Mouse (Mus musculus): ENCODE data around the gene Cep112. TPM values are rescaled to one million over a fixed set of nuclear protein-coding genes. Genes with fewer than 3 reads are reported as not detected.
A peak's percentile ranks its signal among the peaks of the same experiment; 100 is the strongest.

Gene Cep112
- polyA plus RNA-seq, 1 experiment from 2014 or later = 22.4 TPM

GRCm38 (mm10) chr11:108558544-108558943, 133.6 kb downstream of the Cep112 start:
- Histone ChIP-seq H3K27me3 (no peaks in the 10 kb centered on the region), H3K4me2 (no peak overlapping the region), H3K9ac (no peak overlapping the region), H3K4me3 (replicated peaks) (no peak overlapping the region), H3K36me3 (replicated peaks) (no peaks in the 10 kb centered on the region), H3K9me3 (no peaks in the 10 kb centered on the region), H3K27ac (peak overlapping the region; percentile 36), H3K4me1 (peaks cover 7% of the 10 kb centered on the region; the same call in 1 of the 2 replicates)
- no peak for ATAC-seq (ENCODE audit: low FRiP score)
- 64% methylated on average over 4 of the region's 4 CpGs for WGBS

- Histone ChIP-seq H3K4me2 (no peak overlapping the region), H3K27ac (no peak overlapping the region), H3K4me3 (replicated peaks) (no peak overlapping the region), H3K9me3 (no peaks in the 10 kb centered on the region), H3K9ac (no peak overlapping the region), H3K27me3 (no peaks in the 10 kb centered on the region), H3K36me3 (replicated peaks) (no peaks in the 10 kb centered on the region), H3K4me1 (peaks cover 7% of the 10 kb centered on the region; the same call in 1 of the 2 replicates)
- no peak for ATAC-seq (ENCODE audit: low FRiP score)
These were observed 134.5 kb downstream of the Cep112 start for GRCm38 (mm10) chr11:108559506-108559905.

DNA sequence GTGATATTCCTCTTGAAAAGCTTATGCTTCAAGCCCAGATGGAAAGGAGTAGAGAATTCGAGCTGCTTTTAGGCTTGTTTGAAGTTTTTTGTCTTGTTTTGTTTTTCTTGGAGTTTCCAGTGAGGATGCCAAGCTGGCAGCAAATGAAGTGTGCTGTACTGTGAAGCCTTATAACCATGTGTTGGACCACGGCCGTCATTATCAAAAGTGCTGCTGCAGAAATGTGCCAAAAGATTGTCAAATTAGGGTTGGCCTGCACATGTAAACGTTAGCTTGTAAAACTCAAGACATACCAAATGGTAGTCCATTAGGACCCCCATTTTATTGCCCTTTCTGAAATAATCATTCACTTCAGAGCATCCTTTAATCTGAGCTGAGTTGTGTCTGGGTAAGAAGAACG, 137.1 kb downstream of the Cep112 start:
- Histone ChIP-seq H3K27me3 (no peaks in the 10 kb centered on the region), H3K9ac (no peak overlapping the region), H3K4me3 (replicated peaks) (no peak overlapping the region), H3K4me1 (peaks cover 7% of the 10 kb centered on the region; the same call in 1 of the 2 replicates), H3K9me3 (no peaks in the 10 kb centered on the region), H3K4me2 (no peak overlapping the region), H3K36me3 (replicated peaks) (no peaks in the 10 kb centered on the region), H3K27ac (0 out of 2 replicates have a peak overlapping the region, but pooled peaks have one; percentile 2)
- WGBS = 59% methylated on average over 5 of the region's 5 CpGs
- no peak for ATAC-seq (ENCODE audit: low FRiP score)

- Histone ChIP-seq H3K9ac (no peak overlapping the region), H3K27ac (no peak overlapping the region), H3K4me3 (replicated peaks) (no peak overlapping the region), H3K4me2 (no peak overlapping the region), H3K9me3 (no peaks in the 10 kb centered on the region), H3K36me3 (replicated peaks) (0 out of 2 replicates have a peak, but pooled peaks cover 2% of the 10 kb centered on the region), H3K4me1 (peaks cover 10% of the 10 kb centered on the region; the same call in 1 of the 2 replicates), H3K27me3 (no peaks in the 10 kb centered on the region)
- WGBS = 62% methylated on average over 7 of the region's 7 CpGs
- no peak for ATAC-seq (ENCODE audit: low FRiP score)
These were observed 161.7 kb downstream of the Cep112 start for GRCm38 (mm10) chr11:108586551-108587184.

DNA sequence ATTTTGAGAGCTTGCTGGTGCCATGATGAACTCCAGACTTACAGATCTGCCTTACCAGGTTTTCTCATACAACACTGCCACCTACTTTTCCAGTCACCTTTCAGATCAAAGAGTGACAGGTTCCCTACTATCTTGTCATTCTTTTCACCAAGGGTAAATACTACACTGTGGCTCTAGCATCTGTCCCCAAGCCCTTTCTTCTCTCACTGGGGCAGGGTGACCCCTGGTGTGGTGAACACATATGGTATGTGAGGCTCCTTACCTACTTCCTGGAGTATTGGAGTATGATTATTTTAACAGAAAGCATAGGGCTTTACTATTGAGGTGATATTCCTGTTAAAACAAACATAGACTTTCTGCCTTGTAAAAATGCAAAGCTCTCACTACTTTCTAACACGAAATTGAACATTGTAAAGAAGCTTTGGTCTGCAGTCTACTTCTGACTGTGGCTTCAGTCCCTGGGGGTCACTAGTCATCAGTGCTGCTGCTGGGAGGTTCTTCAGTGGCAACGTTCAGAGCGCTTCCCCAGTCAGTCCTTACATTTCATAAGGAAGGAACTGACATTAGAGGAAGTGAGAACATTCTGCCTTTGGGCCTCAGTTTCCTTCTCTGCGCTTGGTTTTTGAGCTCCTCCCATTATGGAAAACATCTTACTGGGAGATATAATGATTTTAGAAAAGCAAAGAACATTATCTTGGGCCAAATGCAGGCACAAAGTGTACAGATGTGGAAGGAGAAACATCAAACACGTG, 168.4 kb downstream of the Cep112 start:
- Histone ChIP-seq H3K4me2 (no peak overlapping the region), H3K36me3 (replicated peaks) (0 out of 2 replicates have a peak, but pooled peaks cover 2% of the 10 kb centered on the region), H3K27me3 (no peaks in the 10 kb centered on the region), H3K9ac (no peak overlapping the region), H3K4me3 (replicated peaks) (no peak overlapping the region), H3K4me1 (peaks cover 1% of the 10 kb centered on the region; the same call in 1 of the 2 replicates), H3K27ac (no peak overlapping the region), H3K9me3 (no peaks in the 10 kb centered on the region)
- 80% methylated on average over 5 of the region's 5 CpGs for WGBS
- ATAC-seq (ENCODE audit: low FRiP score) = no peak

DNA sequence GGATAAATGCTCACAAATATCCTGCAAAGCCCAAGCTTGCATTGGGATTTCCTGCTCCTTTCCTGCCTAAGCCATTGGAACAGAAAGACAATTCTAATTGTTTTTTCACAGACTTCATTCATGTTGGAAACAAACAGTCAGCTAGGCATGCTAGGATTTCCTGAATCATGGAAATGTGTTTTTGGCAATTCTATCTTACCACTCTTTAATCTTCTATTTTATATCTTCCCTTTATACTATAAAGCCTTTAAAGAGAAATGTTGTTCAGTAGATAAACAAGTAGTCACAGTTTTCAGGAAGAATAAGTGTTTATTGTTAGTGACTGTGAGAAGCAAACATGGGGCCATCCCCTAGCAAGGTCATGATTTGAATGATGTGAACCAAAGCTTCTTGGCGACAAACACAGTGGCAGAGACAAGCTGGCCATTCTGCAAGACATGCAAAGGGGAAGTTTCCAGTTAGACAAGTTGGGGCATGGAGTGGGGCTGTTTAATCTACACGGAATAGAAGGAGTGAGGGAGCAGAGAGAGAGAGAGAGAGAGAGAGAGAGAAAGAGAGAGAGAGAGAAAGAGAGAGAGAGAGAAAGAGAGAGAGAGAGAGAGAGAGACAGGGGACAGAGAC, 169.1 kb downstream of the Cep112 start:
- no peaks in the 10 kb centered on the region for H3K27me3 ChIP-seq
- no peaks in the 10 kb centered on the region for H3K4me1 ChIP-seq
- 0 out of 2 replicates have a peak, but pooled peaks cover 2% of the 10 kb centered on the region for H3K36me3 ChIP-seq (replicated peaks)
- no peak overlapping the region for H3K27ac ChIP-seq
- no peak overlapping the region for H3K4me2 ChIP-seq
- ATAC-seq (ENCODE audit: low FRiP score) = no peak
- H3K9me3 ChIP-seq = no peaks in the 10 kb centered on the region
- WGBS = 76% methylated on average over 2 of the region's 2 CpGs
- no peak overlapping the region for H3K4me3 ChIP-seq (replicated peaks)
- H3K9ac ChIP-seq = no peak overlapping the region

DNA sequence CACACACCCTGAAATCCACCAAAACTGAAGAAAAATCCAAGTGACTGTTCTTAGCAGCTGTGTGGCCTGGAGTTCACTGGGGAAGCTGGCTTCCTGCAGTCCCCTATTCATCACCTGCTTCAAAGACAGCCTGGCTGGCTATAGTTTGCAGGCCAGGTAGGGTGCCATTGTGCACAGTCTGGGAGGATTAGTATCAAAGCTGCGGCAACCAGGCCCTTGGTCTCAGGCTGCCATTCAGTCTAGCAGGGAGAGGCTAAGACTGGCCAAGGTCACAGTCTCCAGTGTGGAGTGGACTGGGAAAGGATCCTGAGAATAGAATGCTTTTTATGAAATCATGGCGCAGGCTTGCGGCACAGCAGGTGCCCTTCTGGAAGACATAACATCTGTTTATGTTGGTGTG, 180.3 kb downstream of the Cep112 start:
- H3K4me3 ChIP-seq (replicated peaks) = no peak overlapping the region
- no peaks in the 10 kb centered on the region for H3K27me3 ChIP-seq
- WGBS = 25% methylated on average over 3 of the region's 3 CpGs
- no peaks in the 10 kb centered on the region for H3K9me3 ChIP-seq
- H3K4me2 ChIP-seq = peak overlapping the region; percentile 19; the same call in 1 of the 2 replicates
- peak; percentile 87 for ATAC-seq (ENCODE audit: low FRiP score)
- peaks cover 4% of the 10 kb centered on the region; the same call in 1 of the 2 replicates for H3K4me1 ChIP-seq
- no peaks in the 10 kb centered on the region for H3K36me3 ChIP-seq (replicated peaks)
- H3K27ac ChIP-seq = peak overlapping the region; percentile 70
- H3K9ac ChIP-seq = no peak overlapping the region

- H3K27ac ChIP-seq = peak overlapping the region; percentile 61
- peaks cover 4% of the 10 kb centered on the region; the same call in 1 of the 2 replicates for H3K4me1 ChIP-seq
- ATAC-seq (ENCODE audit: low FRiP score) = no peak
- no peaks in the 10 kb centered on the region for H3K36me3 ChIP-seq (replicated peaks)
- peak overlapping the region; percentile 19 for H3K4me3 ChIP-seq (replicated peaks)
- no peaks in the 10 kb centered on the region for H3K9me3 ChIP-seq
- WGBS = 76% methylated on average over 11 of the region's 11 CpGs
- H3K9ac ChIP-seq = no peak overlapping the region
- no peak overlapping the region for H3K4me2 ChIP-seq
- H3K27me3 ChIP-seq = no peaks in the 10 kb centered on the region
These were observed 181.0 kb downstream of the Cep112 start for GRCm38 (mm10) chr11:108606036-108606435.

- Histone ChIP-seq H3K4me2 (no peak overlapping the region), H3K9ac (no peak overlapping the region), H3K27ac (peak overlapping the region; percentile 61; the same call in 1 of the 2 replicates)
These were observed 181.8 kb downstream of the Cep112 start for GRCm38 (mm10) chr11:108606836-108607235.

DNA sequence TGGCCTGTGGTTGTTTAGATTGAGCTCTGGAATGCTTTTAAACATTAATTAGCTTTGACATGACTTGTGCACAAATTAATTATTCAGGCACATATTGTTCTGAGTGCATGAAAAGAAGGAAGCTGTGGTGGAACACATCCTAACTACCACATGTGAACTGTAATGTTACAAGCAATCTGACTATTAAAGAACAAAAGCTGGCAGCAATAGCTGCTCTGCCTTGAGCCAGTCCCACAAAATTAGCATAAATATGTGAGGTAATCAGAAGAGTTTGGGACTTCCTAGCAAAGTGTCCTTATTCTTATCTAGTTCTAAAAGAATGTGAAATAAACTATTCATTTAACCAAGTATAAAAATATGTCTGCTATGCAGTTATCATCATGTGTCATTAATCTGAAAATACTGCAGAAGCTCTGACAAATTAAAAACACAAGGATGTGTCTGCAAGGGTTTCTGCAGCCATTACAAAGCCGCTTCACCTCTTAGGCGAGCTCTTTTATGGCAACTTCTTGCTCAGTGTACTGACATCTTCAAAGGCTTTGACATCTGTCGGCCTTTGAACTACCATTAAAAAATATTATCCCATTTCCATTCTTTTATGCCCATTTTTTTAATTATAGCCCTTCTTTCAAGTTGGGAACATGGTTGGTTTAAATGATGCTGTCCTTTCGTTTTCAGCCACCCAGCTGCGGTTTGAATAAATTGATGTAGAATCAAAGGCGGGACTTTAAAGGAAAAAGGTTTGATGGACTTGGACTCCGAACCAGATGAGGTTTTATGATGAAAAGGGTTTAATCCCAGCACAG, 195.8 kb downstream of the Cep112 start:
- Histone ChIP-seq H3K4me1 (peaks cover 18% of the 10 kb centered on the region), H3K9me3 (no peaks in the 10 kb centered on the region), H3K27me3 (no peaks in the 10 kb centered on the region), H3K4me2 (no peak overlapping the region), H3K4me3 (replicated peaks) (no peak overlapping the region), H3K9ac (no peak overlapping the region), H3K36me3 (replicated peaks) (no peaks in the 10 kb centered on the region), H3K27ac (peak overlapping the region; percentile 71)
- peak; percentile 60 for ATAC-seq (ENCODE audit: low FRiP score)
- whole genome bisulfite sequencing = 61% methylated on average over 7 of the region's 7 CpGs

More at GRCm38 (mm10) chr11:108606836-108607235, 181.8 kb downstream of the Cep112 start:
- peaks cover 4% of the 10 kb centered on the region; the same call in 1 of the 2 replicates for H3K4me1 ChIP-seq
- no peaks in the 10 kb centered on the region for H3K9me3 ChIP-seq
- H3K27me3 ChIP-seq = no peaks in the 10 kb centered on the region
- H3K4me3 ChIP-seq (replicated peaks) = peak overlapping the region; percentile 19
- no peak for ATAC-seq (ENCODE audit: low FRiP score)
- no peaks in the 10 kb centered on the region for H3K36me3 ChIP-seq (replicated peaks)

- no peaks in the 10 kb centered on the region for H3K36me3 ChIP-seq (replicated peaks)
- WGBS = 54% methylated on average over 9 of the region's 9 CpGs
- ATAC-seq (ENCODE audit: low FRiP score) = no peak
- peak overlapping the region; percentile 71 for H3K27ac ChIP-seq
- no peaks in the 10 kb centered on the region for H3K9me3 ChIP-seq
- H3K4me2 ChIP-seq = no peak overlapping the region
- no peak overlapping the region for H3K9ac ChIP-seq
- no peaks in the 10 kb centered on the region for H3K27me3 ChIP-seq
- H3K4me3 ChIP-seq (replicated peaks) = no peak overlapping the region
- H3K4me1 ChIP-seq = peaks cover 18% of the 10 kb centered on the region
These were observed 196.5 kb downstream of the Cep112 start for GRCm38 (mm10) chr11:108621434-108621901.

Data from forebrain, embryonic 12.5 days (tissue).